In genomic region chr16:30193294-30194261, GRCm38 (mm10) we compare ENCODE assay signal across 9 mouse cellular contexts.
A peak's percentile ranks its signal among the peaks of the same experiment; 100 is the strongest.
DNase-seq lines count a peak whose midpoint lies in the region; ATAC-seq lines count a peak whose summit lies in the region.
"Had no signal": no experiment of that assay in that cellular context is flagged by ENCODE, and none has a peak within 500 bp of the region (broad histone marks: within the 10 kb centered on the region; RNA-seq: fewer than 3 reads in every experiment).

No protein-coding gene starts in this region.

- peak overlapping the region; percentile 12; the same call in 1 of the 2 replicates for H3K27ac ChIP-seq in forebrain, embryonic 16.5 days (ENCODE audit: low read length)
- H3K27ac ChIP-seq: liver, embryonic 13.5 days had no signal

- DNase-seq in frontal cortex, adult 2 months (ENCODE audit: extremely low spot score in 1 of 2, low spot score in 1 of 2), result no peak
- DNase-seq in adrenal gland, postnatal 10 days, result peak; percentile 86
- peak; percentile 75 for DNase-seq in kidney, adult 11 months
- DNase-seq in spleen, postnatal 36 days (ENCODE audit: low spot score in 2 of 2), result no peak
- no peak for DNase-seq in B cell, adult 2 months
- DNase-seq: liver, embryonic 13.5 days had no signal

- ATAC-seq in frontal cortex, adult (ENCODE audit: low TSS enrichment), result peak; percentile 33; the same call in 1 of the 2 replicates
- ATAC-seq in forebrain, embryonic 16.5 days, result peak; percentile 65
- peak; percentile 55 for ATAC-seq in megakaryocyte progenitor cell, adult 5-6 weeks (replicated peaks; ENCODE audit: poor library complexity)

- H3K36me3 ChIP-seq in forebrain, embryonic 16.5 days (ENCODE audit: control insufficient read depth, insufficient read depth), result no peaks in the 10 kb centered on the region
- H3K36me3 ChIP-seq: liver, embryonic 13.5 days had no signal

- H3K4me1 ChIP-seq in forebrain, embryonic 16.5 days (replicated peaks; ENCODE audit: control insufficient read depth, insufficient read depth, low read length), result peaks cover 20% of the 10 kb centered on the region

- H3K27me3 ChIP-seq in forebrain, embryonic 16.5 days (replicated peaks; ENCODE audit: control insufficient read depth, insufficient read depth, low read length), result peaks cover 2% of the 10 kb centered on the region; the same call in 1 of the 2 replicates
- H3K27me3 ChIP-seq: liver, embryonic 13.5 days had no signal

- 40% methylated on average over 8 of the region's 8 CpGs for WGBS in forebrain, embryonic 16.5 days

- H3K9me3 ChIP-seq in forebrain, embryonic 16.5 days (ENCODE audit: control insufficient read depth, low read length), result no peaks in the 10 kb centered on the region
- H3K9me3 ChIP-seq: liver, embryonic 13.5 days had no signal

- H3K4me3 ChIP-seq in forebrain, embryonic 16.5 days (replicated peaks; ENCODE audit: low read length), result no peak overlapping the region
- H3K4me3 ChIP-seq: liver, embryonic 13.5 days had no signal

- H3K4me2 ChIP-seq in forebrain, embryonic 16.5 days (ENCODE audit: low read length), result no peak overlapping the region
- H3K4me2 ChIP-seq: liver, embryonic 13.5 days had no signal

- no peak overlapping the region for H3K9ac ChIP-seq in forebrain, embryonic 16.5 days (replicated peaks; ENCODE audit: low read depth, low read length)
- H3K9ac ChIP-seq: liver, embryonic 13.5 days had no signal

Comparison
In these comparisons a context has a peak if more than half of its experiments do, and no peak if none do; other contexts are left out.
1. DNase-seq: peak in adrenal gland, postnatal 10 days (single experiment) and kidney, adult 11 months (single experiment); none in frontal cortex, adult 2 months (0 of 2), spleen, postnatal 36 days (0 of 2) and B cell, adult 2 months (0 of 2).
2. Peak in every context shown above with its lines, with median percentiles within 50 percentile points of each other: ATAC-seq.